In the genomic region with DNA sequence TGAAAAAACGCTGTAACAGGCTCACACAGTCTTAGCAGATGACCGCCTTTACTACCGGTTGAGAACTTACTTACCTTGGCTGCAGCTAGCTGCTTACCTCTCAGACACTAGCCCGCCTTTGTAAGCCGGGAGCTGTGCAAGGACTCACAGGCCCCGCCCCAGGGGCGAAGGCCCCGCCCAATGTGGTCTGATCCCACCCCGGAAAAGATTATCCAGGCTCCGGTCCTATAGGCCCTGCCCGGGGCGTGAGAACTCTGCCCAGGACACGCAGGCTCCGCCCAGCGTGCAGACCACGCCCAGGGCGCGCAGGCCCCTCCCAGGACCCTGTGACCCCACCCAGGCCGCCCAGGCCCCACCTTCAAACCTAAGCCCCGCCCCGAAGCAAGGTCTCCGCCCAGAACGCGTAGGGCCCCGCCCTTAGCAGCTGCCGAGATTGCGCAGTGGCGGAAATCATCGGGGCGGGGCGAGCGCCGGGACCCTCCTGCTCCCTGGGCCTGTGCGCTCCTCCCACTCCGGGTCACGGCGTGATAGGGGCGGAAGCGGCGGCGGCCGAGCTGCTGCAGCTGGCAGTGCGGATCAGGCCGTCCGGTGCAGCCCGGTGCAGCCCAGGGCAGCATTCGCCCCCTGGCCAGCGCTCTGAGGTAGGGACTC, we compare ENCODE assay signal across 7 mouse cellular contexts. TPM values are rescaled to one million over a fixed set of nuclear protein-coding genes. Genes with fewer than 3 reads are reported as not detected.
A peak's percentile ranks its signal among the peaks of the same experiment; 100 is the strongest.
DNase-seq lines count a peak whose midpoint lies in the region; ATAC-seq lines count a peak whose summit lies in the region.

Gene Kdm1b, plus strand, starts transcription at position 470 of the 651 bp plus-strand sequence.

- H3K4me1 ChIP-seq in embryonic facial prominence, embryonic 11.5 days (ENCODE audit: control insufficient read depth, insufficient read depth, low read length): no peaks in the 10 kb centered on the region; the same call in 1 of the 2 replicates
- peaks cover 13% of the 10 kb centered on the region for H3K4me1 ChIP-seq in limb, embryonic 10.5 days
- H3K4me1 ChIP-seq in midbrain, embryonic 13.5 days (replicated peaks): peaks cover 31% of the 10 kb centered on the region

- peak; percentile 99 for DNase-seq in adrenal gland, postnatal 14 days
- peak; percentile 97 for DNase-seq in embryonic facial prominence, embryonic 11.5 days (ENCODE audit: low spot score)
- peak; percentile 99 for DNase-seq in kidney, adult 11 months
- DNase-seq in limb, embryonic 10.5 days (ENCODE audit: low spot score): peak; percentile 99
- DNase-seq in spleen, adult 12 weeks (ENCODE audit: low spot score): peak; percentile 96

- under 1% methylated on average over 48 of the region's 48 CpGs for WGBS in embryonic facial prominence, embryonic 11.5 days
- WGBS in limb, embryonic 10.5 days: under 1% methylated on average over 48 of the region's 48 CpGs
- WGBS in midbrain, embryonic 13.5 days: 1% methylated on average over 48 of the region's 48 CpGs

- H3K36me3 ChIP-seq in embryonic facial prominence, embryonic 11.5 days (replicated peaks; ENCODE audit: control insufficient read depth, insufficient read depth, low read depth, low read length): no peaks in the 10 kb centered on the region
- no peaks in the 10 kb centered on the region for H3K36me3 ChIP-seq in limb, embryonic 10.5 days
- no peaks in the 10 kb centered on the region for H3K36me3 ChIP-seq in midbrain, embryonic 13.5 days

- peak within 1 kb of the TSS; percentile 16; the same call in 1 of the 2 replicates for H3K27ac ChIP-seq in embryonic facial prominence, embryonic 11.5 days (replicated peaks; ENCODE audit: low read depth, low read length)
- peak within 1 kb of the TSS; percentile 87 for H3K27ac ChIP-seq in limb, embryonic 10.5 days
- peak within 1 kb of the TSS; percentile 69 for H3K27ac ChIP-seq in midbrain, embryonic 13.5 days

- peak within 1 kb of the TSS; percentile 71 for H3K9ac ChIP-seq in embryonic facial prominence, embryonic 11.5 days (replicated peaks; ENCODE audit: low read length)
- H3K9ac ChIP-seq in midbrain, embryonic 13.5 days (replicated peaks): peak within 1 kb of the TSS; percentile 80

- ATAC-seq in embryonic facial prominence, embryonic 11.5 days (replicated peaks; ENCODE audit: insufficient number of reproducible peaks, low FRiP score, low TSS enrichment, low read depth): peak; percentile 93
- peak; percentile 89 for ATAC-seq in granulocyte monocyte progenitor cell, adult 5-6 weeks (replicated peaks; ENCODE audit: poor library complexity, severe bottlenecking)
- peak; percentile 96 for ATAC-seq in midbrain, embryonic 13.5 days

- no peaks in the 10 kb centered on the region for H3K9me3 ChIP-seq in embryonic facial prominence, embryonic 11.5 days (replicated peaks; ENCODE audit: control insufficient read depth, low read length)
- H3K9me3 ChIP-seq in limb, embryonic 10.5 days (replicated peaks): no peaks in the 10 kb centered on the region
- no peaks in the 10 kb centered on the region for H3K9me3 ChIP-seq in midbrain, embryonic 13.5 days

- peak within 1 kb of the TSS; percentile 86 for H3K4me3 ChIP-seq in embryonic facial prominence, embryonic 11.5 days (ENCODE audit: low read depth, low read length)
- peak within 1 kb of the TSS; percentile 88 for H3K4me3 ChIP-seq in limb, embryonic 10.5 days
- peak within 1 kb of the TSS; percentile 79 for H3K4me3 ChIP-seq in midbrain, embryonic 13.5 days (replicated peaks)

- H3K4me2 ChIP-seq in embryonic facial prominence, embryonic 11.5 days (ENCODE audit: low read depth, low read length): peak within 1 kb of the TSS; percentile 98
- peak within 1 kb of the TSS; percentile 99 for H3K4me2 ChIP-seq in midbrain, embryonic 13.5 days (replicated peaks)

- no peaks in the 10 kb centered on the region for H3K27me3 ChIP-seq in embryonic facial prominence, embryonic 11.5 days (ENCODE audit: control insufficient read depth, insufficient read depth, low read length)
- H3K27me3 ChIP-seq in limb, embryonic 10.5 days (ENCODE audit: low read depth, poor library complexity, severe bottlenecking): peaks cover 11% of the 10 kb centered on the region; the same call in 1 of the 2 replicates
- H3K27me3 ChIP-seq in midbrain, embryonic 13.5 days: no peaks in the 10 kb centered on the region

RNA-seq across cellular contexts. Expression of gene Kdm1b, which starts in this region (rescaled TPM):
- 8.9 and 9.3 TPM in 2 replicates for total RNA-seq in adrenal gland, postnatal 14 days (2021)
- polyA plus RNA-seq in embryonic facial prominence, embryonic 11.5 days (2014; fragmentation: Nextera tagmentation; extraction: Ambion mirVana): 12.3 and 13.5 TPM in 2 replicates
- total RNA-seq in granulocyte monocyte progenitor cell, adult 5-6 weeks (2014; fragmentation: Nextera tagmentation): 7.3 and 11.2 TPM in 2 replicates
- total RNA-seq in granulocyte monocyte progenitor cell, adult 5-6 weeks (2017): 8.2 and 11.4 TPM in 2 replicates
- 8.6 and 11.2 TPM in 2 replicates for polyA plus RNA-seq in limb, embryonic 10.5 days (2016; fragmentation: Nextera tagmentation; extraction: Ambion mirVana)
- polyA plus RNA-seq in midbrain, embryonic 13.5 days (2015; fragmentation: Nextera tagmentation; extraction: Ambion mirVana): 20.6 and 22.3 TPM in 2 replicates

Comparison
In these comparisons a context has a peak if more than half of its experiments do, and no peak if none do; other contexts are left out.
1. Peak in every context shown above with its lines: DNase-seq, ATAC-seq, H3K4me3 ChIP-seq and H3K27ac ChIP-seq.
2. H3K27ac ChIP-seq: peak in every context shown above with its lines; median percentile 87 in limb, embryonic 10.5 days; 69 in midbrain, embryonic 13.5 days; 16 in embryonic facial prominence, embryonic 11.5 days.